Mouse (Mus musculus): ENCODE measurements around the gene Rars.
"Not testable (repeated sequence)": the region's sequence is repeated elsewhere in the genome, so short reads cannot be mapped to it uniquely, and the experiment has no call there.

DNA sequence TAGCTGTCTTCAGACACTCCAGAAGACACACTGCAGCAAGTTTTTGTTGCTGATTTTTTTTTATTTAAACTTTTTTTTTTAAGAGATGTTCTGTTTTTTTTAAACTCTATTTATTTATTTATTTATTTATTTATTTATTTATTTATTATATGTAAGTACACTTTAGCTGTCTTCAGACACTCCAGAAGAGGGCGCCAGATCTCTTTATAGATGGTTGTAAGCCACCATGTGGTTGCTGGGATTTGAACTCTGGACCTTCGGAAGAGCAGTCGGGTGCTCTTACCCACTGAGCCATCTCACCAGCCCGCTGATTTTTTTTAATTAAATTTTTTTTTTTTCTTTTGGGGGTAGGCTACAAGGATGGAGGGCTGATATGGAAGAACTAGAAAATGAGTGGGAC, 8.3 kb upstream of the Rars start:
- not testable (repeated sequence) for TF ChIP-seq CTCF, POLR2A (IDR thresholded peaks at IDR 0.05; ENCODE audit: insufficient read depth, low read depth, low read length)

All from olfactory bulb, adult 2 months (tissue).